10 mouse cellular contexts compared by ENCODE assay signal in genomic region chr2:160796973-160797372, GRCm38 (mm10).
A peak's percentile ranks its signal among the peaks of the same experiment; 100 is the strongest.
DNase-seq lines count a peak whose midpoint lies in the region.
"Had no signal": no experiment of that assay in that cellular context is flagged by ENCODE, and none has a peak within 500 bp of the region (broad histone marks: within the 10 kb centered on the region; RNA-seq: fewer than 3 reads in every experiment).

No protein-coding gene starts in this region.

- no peak overlapping the region for H3K4me3 ChIP-seq in heart, embryonic 10.5 days

- no peak overlapping the region for H3K27ac ChIP-seq in heart, embryonic 10.5 days
- H3K27ac ChIP-seq: kidney, postnatal 0 days had no signal

- WGBS in heart, embryonic 10.5 days, result 85% methylated on average over 2 of the region's 2 CpGs

- H3K27me3 ChIP-seq in heart, embryonic 10.5 days (ENCODE audit: insufficient read depth, poor library complexity, severe bottlenecking), result no peaks in the 10 kb centered on the region
- H3K27me3 ChIP-seq: CH12.LX had no signal

- no peaks in the 10 kb centered on the region for H3K9me3 ChIP-seq in heart, embryonic 10.5 days

- DNase-seq in heart, adult 18-20 months, result peak; percentile 84 to 87
- DNase-seq in heart, embryonic 10.5 days (ENCODE audit: low spot score), result no peak
- DNase-seq in adipocyte (ENCODE audit: low spot score), result peak; percentile 82
- DNase-seq in cerebellum, adult 9-11 months, result peak; percentile 85
- DNase-seq in heart, postnatal 4 days, result peak; percentile 38
- peak; percentile 78 for DNase-seq in lung, postnatal 14 days
- DNase-seq in spleen, postnatal 10 days (ENCODE audit: low spot score in 2 of 2), result no peak
- no peak for DNase-seq in c-Kit-positive CD71-positive TER-119-positive erythroid progenitor cells, embryonic 14.5 days (ENCODE audit: low spot score)

- no peaks in the 10 kb centered on the region for H3K4me1 ChIP-seq in heart, embryonic 10.5 days

- no peaks in the 10 kb centered on the region for H3K36me3 ChIP-seq in heart, embryonic 10.5 days

Comparison
In these comparisons a context has a peak if more than half of its experiments do, and no peak if none do; other contexts are left out.
1. DNase-seq: peak in heart, adult 18-20 months (2 of 2), adipocyte (single experiment), cerebellum, adult 9-11 months (single experiment), heart, postnatal 4 days (single experiment) and lung, postnatal 14 days (single experiment); none in heart, embryonic 10.5 days (single experiment), spleen, postnatal 10 days (0 of 2) and c-Kit-positive CD71-positive TER-119-positive erythroid progenitor cells, embryonic 14.5 days (single experiment).